Mouse (Mus musculus) olfactory bulb, adult 2 months (tissue): ENCODE measurements around the gene Cyb5d1. TPM values are rescaled to one million over a fixed set of nuclear protein-coding genes. Genes with fewer than 3 reads are reported as not detected.

Experiments used
- H3K27ac ChIP-seq: fragments of 200-500 bp; 2 replicates; pipeline ENCODE4 v1.5.1; 2012; ENCODE audit warnings: low read depth, low read length; ENCODE audit not compliant: insufficient read depth
- H3K4me1 ChIP-seq: fragments of 200-500 bp; 2 replicates; pipeline ENCODE4 v1.6.1; 2012; ENCODE audit warnings: low read length; ENCODE audit not compliant: control insufficient read depth, insufficient read depth
- H3K4me3 ChIP-seq: fragments of 200-500 bp; 2 replicates; pipeline ENCODE4 v1.5.1; 2012; ENCODE audit warnings: mild to moderate bottlenecking, low read depth, low read length, moderate library complexity; ENCODE audit not compliant: insufficient read depth
- CTCF ChIP-seq: fragments of 200-500 bp; IDR thresholded peaks from 2 replicates; pipeline ENCODE4 v1.5.1; 2012; ENCODE audit warnings: low read depth, mild to moderate bottlenecking, low read length, moderate library complexity; ENCODE audit not compliant: insufficient read depth
- POLR2A ChIP-seq: fragments of 200-500 bp; IDR thresholded peaks from 2 replicates; pipeline ENCODE4 v1.6.1; 2012; ENCODE audit warnings: mild to moderate bottlenecking, low read depth, low read length, moderate library complexity; ENCODE audit not compliant: insufficient read depth
- WGBS: fragments of 180-500 bp; shearing (Covaris S2); methylation state at CpG from one replicate; pipeline ENCODE4 v1.1.7; 2018; 5-methylcytosine and 5-hydroxymethylcytosine counted together
- polyA plus RNA-seq: library from polyadenylated mRNA; stranded (reverse); fragments of >200 nt; gene quantifications from 2 replicates; pipeline ENCODE4 v1.2.4, GENCODE M21; 2012; ENCODE audit warnings: low replicate concordance; ENCODE audit not compliant: missing spikeins, insufficient read depth, insufficient read length

The Cyb5d1 gene
- not detected in 2 replicates for polyA plus RNA-seq

- H3K4me1 ChIP-seq, result peaks cover 16% of the 10 kb centered on the region; the same call in 1 of the 2 replicates
- peak within 1 kb of the TSS; percentile 95 for H3K27ac ChIP-seq
- peak within 1 kb of the TSS; percentile 78 for H3K4me3 ChIP-seq
- WGBS, result under 1% methylated on average over 24 of the region's 24 CpGs
These were observed at the start of gene Cyb5d1, which contains the start of gene Naa38 for GRCm38 (mm10) chr11:69395235-69395633. Gene Cyb5d1, minus strand, starts transcription at chr11:69395631. Gene Naa38, plus strand, starts transcription at chr11:69395487.

GRCm38 (mm10) chr11:69443328-69443727, 47.9 kb upstream of the Cyb5d1 start:
- H3K4me1 ChIP-seq, result peaks cover 5% of the 10 kb centered on the region; the same call in 1 of the 2 replicates
- no peak overlapping the region for H3K4me3 ChIP-seq
- TF ChIP-seq POLR2A (no peak), CTCF (no peak)
- WGBS, result 54% methylated on average over 5 of the region's 5 CpGs
- no peak overlapping the region for H3K27ac ChIP-seq

GRCm38 (mm10) chr11:69437291-69437690, 41.9 kb upstream of the Cyb5d1 start:
- TF ChIP-seq CTCF, result no peak
- no peak for TF ChIP-seq POLR2A

GRCm38 (mm10) chr11:69433189-69433588, 37.8 kb upstream of the Cyb5d1 start:
- TF ChIP-seq POLR2A (no peak), CTCF (no peak)
- H3K4me3 ChIP-seq, result no peak overlapping the region
- H3K4me1 ChIP-seq, result peaks cover 2% of the 10 kb centered on the region
- H3K27ac ChIP-seq, result no peak overlapping the region
- WGBS, result 79% methylated on average over 6 of the region's 6 CpGs

More at GRCm38 (mm10) chr11:69437291-69437690, 41.9 kb upstream of the Cyb5d1 start:
- 75% methylated on average over 3 of the region's 3 CpGs for WGBS
- Histone ChIP-seq H3K27ac (no peak overlapping the region), H3K4me3 (no peak overlapping the region), H3K4me1 (peaks cover under 1% of the 10 kb centered on the region)

- Histone ChIP-seq H3K4me1 (peaks cover 2% of the 10 kb centered on the region), H3K27ac (no peak overlapping the region), H3K4me3 (no peak overlapping the region)
- WGBS, result 76% methylated on average over 11 of the region's 11 CpGs
- TF ChIP-seq POLR2A, result no peak
- TF ChIP-seq CTCF, result no peak
These were observed 37.2 kb upstream of the Cyb5d1 start for GRCm38 (mm10) chr11:69432640-69432982.

GRCm38 (mm10) chr11:69431829-69432639, 36.6 kb upstream of the Cyb5d1 start:
- Histone ChIP-seq H3K4me1 (peaks cover 2% of the 10 kb centered on the region), H3K4me3 (no peak overlapping the region), H3K27ac (no peak overlapping the region)
- 18% methylated on average over 11 of the region's 11 CpGs for WGBS
- TF ChIP-seq POLR2A, result no peak
- TF ChIP-seq CTCF, result no peak

- peaks cover 2% of the 10 kb centered on the region for H3K4me1 ChIP-seq
- TF ChIP-seq POLR2A, result no peak
- no peak for TF ChIP-seq CTCF
- H3K4me3 ChIP-seq, result no peak overlapping the region
- WGBS, result 90% methylated on average over 15 of the region's 15 CpGs
- no peak overlapping the region for H3K27ac ChIP-seq
These were observed 35.2 kb upstream of the Cyb5d1 start for GRCm38 (mm10) chr11:69430631-69431030.

GRCm38 (mm10) chr11:69429313-69429712, 33.9 kb upstream of the Cyb5d1 start:
- TF ChIP-seq CTCF (no peak), POLR2A (no peak)
- WGBS, result 24% methylated on average over 2 of the region's 2 CpGs

GRCm38 (mm10) chr11:69428751-69429150, 33.3 kb upstream of the Cyb5d1 start:
- Histone ChIP-seq H3K4me1 (peaks cover 2% of the 10 kb centered on the region), H3K4me3 (no peak overlapping the region), H3K27ac (no peak overlapping the region)
- 35% methylated on average over 4 of the region's 4 CpGs for WGBS
- TF ChIP-seq CTCF, result no peak

More at GRCm38 (mm10) chr11:69429313-69429712, 33.9 kb upstream of the Cyb5d1 start:
- Histone ChIP-seq H3K4me3 (no peak overlapping the region), H3K27ac (no peak overlapping the region), H3K4me1 (peaks cover 2% of the 10 kb centered on the region)

- WGBS, result 82% methylated on average over 2 of the region's 2 CpGs
- Histone ChIP-seq H3K27ac (no peak overlapping the region), H3K4me1 (no peaks in the 10 kb centered on the region), H3K4me3 (no peak overlapping the region)
- no peak for TF ChIP-seq POLR2A
These were observed 30.8 kb upstream of the Cyb5d1 start for GRCm38 (mm10) chr11:69426246-69426645.
